Comparison of ENCODE assay signal across 22 mouse cellular contexts in genomic region chr16:10005606-10006005, GRCm38 (mm10). TPM values are rescaled to one million over a fixed set of nuclear protein-coding genes. Genes with fewer than 3 reads are reported as not detected.
DNase-seq lines count a peak whose midpoint lies in the region; ATAC-seq and TF ChIP-seq lines count a peak whose summit lies in the region.
"Had no signal": no experiment of that assay in that cellular context is flagged by ENCODE, and none has a peak within 500 bp of the region (broad histone marks: within the 10 kb centered on the region; RNA-seq: fewer than 3 reads in every experiment).

No protein-coding gene starts in this region.

- H3K36me3 ChIP-seq in hindbrain, embryonic 16.5 days (ENCODE audit: control insufficient read depth, insufficient read depth, low read length) = no peaks in the 10 kb centered on the region
- H3K36me3 ChIP-seq in hindbrain, embryonic 14.5 days (replicated peaks; ENCODE audit: control insufficient read depth, insufficient read depth) = no peaks in the 10 kb centered on the region
- no peaks in the 10 kb centered on the region for H3K36me3 ChIP-seq in forebrain, embryonic 13.5 days (ENCODE audit: poor library complexity, severe bottlenecking)
- H3K36me3 ChIP-seq: embryonic facial prominence, embryonic 10.5 days; forebrain, embryonic 10.5 days; heart, embryonic 15.5 days; limb, embryonic 10.5 days; stomach, embryonic 15.5 days had no signal

- ATAC-seq in hindbrain, embryonic 16.5 days = peak; percentile 80
- no peak for ATAC-seq in hindbrain, embryonic 14.5 days (ENCODE audit: low FRiP score)
- peak; percentile 97 for ATAC-seq in cerebellum, adult (ENCODE audit: insufficient number of reproducible peaks, low FRiP score, low TSS enrichment)
- ATAC-seq in forebrain, embryonic 13.5 days = no peak
- ATAC-seq: midbrain, embryonic 16.5 days had no signal

- H3K4me1 ChIP-seq in hindbrain, embryonic 16.5 days (ENCODE audit: control insufficient read depth, insufficient read depth, low read depth, low read length) = no peaks in the 10 kb centered on the region
- H3K4me1 ChIP-seq in hindbrain, embryonic 14.5 days (replicated peaks; ENCODE audit: control insufficient read depth, insufficient read depth, low read length) = no peaks in the 10 kb centered on the region
- H3K4me1 ChIP-seq in cerebellum, adult 2 months (ENCODE audit: control insufficient read depth, insufficient read depth, low read length) = peaks cover 16% of the 10 kb centered on the region; the same call in 1 of the 2 replicates
- H3K4me1 ChIP-seq in forebrain, embryonic 13.5 days = no peaks in the 10 kb centered on the region
- H3K4me1 ChIP-seq: embryonic facial prominence, embryonic 10.5 days; forebrain, embryonic 10.5 days; heart, embryonic 15.5 days; limb, embryonic 10.5 days; stomach, embryonic 15.5 days had no signal

- WGBS in hindbrain, embryonic 16.5 days = 69% methylated on average over 4 of the region's 5 CpGs
- 71% methylated on average over 5 of the region's 5 CpGs for WGBS in hindbrain, embryonic 14.5 days
- WGBS in cerebellum, adult 2 months = 1% methylated on average over 5 of the region's 5 CpGs
- 85% methylated on average over 5 of the region's 5 CpGs for WGBS in forebrain, embryonic 13.5 days

- no peak overlapping the region for H3K27ac ChIP-seq in hindbrain, embryonic 16.5 days (ENCODE audit: low read depth, low read length)
- no peak overlapping the region for H3K27ac ChIP-seq in hindbrain, embryonic 14.5 days
- peak overlapping the region; percentile 40 for H3K27ac ChIP-seq in cerebellum, adult 2 months (ENCODE audit: insufficient read depth, low read length)
- no peak overlapping the region for H3K27ac ChIP-seq in forebrain, embryonic 13.5 days
- H3K27ac ChIP-seq: embryonic facial prominence, embryonic 10.5 days; forebrain, embryonic 10.5 days; heart, adult 2 months; heart, embryonic 15.5 days; limb, embryonic 10.5 days; macrophage; stomach, embryonic 15.5 days had no signal

- H3K9ac ChIP-seq in hindbrain, embryonic 16.5 days (ENCODE audit: low read depth, low read length) = no peak overlapping the region
- H3K9ac ChIP-seq in hindbrain, embryonic 14.5 days = no peak overlapping the region
- no peak overlapping the region for H3K9ac ChIP-seq in forebrain, embryonic 13.5 days
- H3K9ac ChIP-seq: heart, embryonic 15.5 days; stomach, embryonic 15.5 days had no signal

- no peak overlapping the region for H3K4me2 ChIP-seq in hindbrain, embryonic 16.5 days (ENCODE audit: low read length)
- H3K4me2 ChIP-seq in hindbrain, embryonic 14.5 days (replicated peaks) = no peak overlapping the region
- H3K4me2 ChIP-seq in forebrain, embryonic 13.5 days = no peak overlapping the region
- H3K4me2 ChIP-seq: heart, embryonic 15.5 days; stomach, embryonic 15.5 days had no signal

- no peaks in the 10 kb centered on the region for H3K9me3 ChIP-seq in hindbrain, embryonic 16.5 days (ENCODE audit: control insufficient read depth, low read length)
- H3K9me3 ChIP-seq in hindbrain, embryonic 14.5 days (ENCODE audit: control insufficient read depth, low read length) = no peaks in the 10 kb centered on the region
- H3K9me3 ChIP-seq in forebrain, embryonic 13.5 days (replicated peaks) = 0 out of 2 replicates have a peak, but pooled peaks cover 5% of the 10 kb centered on the region
- H3K9me3 ChIP-seq: embryonic facial prominence, embryonic 10.5 days; forebrain, embryonic 10.5 days; heart, embryonic 15.5 days; limb, embryonic 10.5 days; stomach, embryonic 15.5 days had no signal

- no peaks in the 10 kb centered on the region for H3K27me3 ChIP-seq in hindbrain, embryonic 16.5 days (replicated peaks; ENCODE audit: control insufficient read depth, insufficient read depth, low read length)
- no peaks in the 10 kb centered on the region for H3K27me3 ChIP-seq in hindbrain, embryonic 14.5 days (ENCODE audit: control insufficient read depth, insufficient read depth, low read length)
- no peaks in the 10 kb centered on the region for H3K27me3 ChIP-seq in cerebellum, adult 2 months (ENCODE audit: control insufficient read depth, insufficient read depth, low read length)
- no peaks in the 10 kb centered on the region for H3K27me3 ChIP-seq in forebrain, embryonic 13.5 days
- H3K27me3 ChIP-seq: heart, embryonic 15.5 days; stomach, embryonic 15.5 days had no signal

- TF ChIP-seq CTCF in cerebellum, adult 2 months (IDR thresholded peaks at IDR 0.05; ENCODE audit: borderline replicate concordance, insufficient read depth, low read depth, low read length) = no peak

- H3K4me3 ChIP-seq in hindbrain, embryonic 16.5 days (ENCODE audit: low read length) = no peak overlapping the region
- no peak overlapping the region for H3K4me3 ChIP-seq in hindbrain, embryonic 14.5 days (replicated peaks; ENCODE audit: low read length)
- H3K4me3 ChIP-seq in cerebellum, adult 2 months (replicated peaks; ENCODE audit: insufficient read depth, low read depth, low read length) = no peak overlapping the region
- H3K4me3 ChIP-seq in forebrain, embryonic 13.5 days = no peak overlapping the region
- H3K4me3 ChIP-seq: embryonic facial prominence, embryonic 10.5 days; forebrain, embryonic 10.5 days; heart, adult 2 months; heart, embryonic 15.5 days; limb, embryonic 10.5 days; stomach, embryonic 15.5 days had no signal

- no peak for DNase-seq in hindbrain, embryonic 14.5 days (ENCODE audit: low spot score)
- DNase-seq in cerebellum, adult 2 months = peak; percentile 98 to 99
- peak; percentile 98 for DNase-seq in cerebellum, postnatal 25 days
- no peak for DNase-seq in liver
- DNase-seq: gastrocnemius, postnatal 36 days; heart, adult 2 months; heart, postnatal 36 days; kidney, adult 18-20 months; right cerebral cortex, postnatal 4 days had no signal

- no peak for TF ChIP-seq POLR2A in cerebellum, adult 2 months (IDR thresholded peaks at IDR 0.05; ENCODE audit: borderline replicate concordance, insufficient read depth, low read length)

RNA-seq across cellular contexts. Expression of gene Grin2a, which starts 10.2 kb away (rescaled TPM):
- 6.1 and 9.7 TPM in 2 replicates for polyA plus RNA-seq in hindbrain, embryonic 16.5 days (2015; fragmentation: Nextera tagmentation; extraction: Ambion mirVana)
- 6.2 and 6.9 TPM in 2 replicates for polyA plus RNA-seq in hindbrain, embryonic 14.5 days (2014; fragmentation: Nextera tagmentation; extraction: Ambion mirVana)
- polyA plus RNA-seq in cerebellum, adult 2 months (2012; rRNA removed) = 16.5 and 17.4 TPM in 2 replicates
- 1.3 and 2.2 TPM in 2 replicates for polyA plus RNA-seq in forebrain, embryonic 13.5 days (2015; fragmentation: Nextera tagmentation; extraction: Ambion mirVana)
- polyA plus RNA-seq: liver, adult 2 months; liver, embryonic 16.5 days; macrophage; thymus, postnatal 0 days had no signal

Comparison
In these comparisons a context has a peak if more than half of its experiments do, and no peak if none do; other contexts are left out.
1. ATAC-seq: peak in hindbrain, embryonic 16.5 days (single experiment) and cerebellum, adult (single experiment); none in hindbrain, embryonic 14.5 days (single experiment) and forebrain, embryonic 13.5 days (single experiment).
2. DNase-seq: peak in cerebellum, adult 2 months (2 of 2) and cerebellum, postnatal 25 days (2 of 2); none in hindbrain, embryonic 14.5 days (single experiment) and liver (single experiment).